Mouse (Mus musculus) hematopoietic stem cell, adult 5-6 weeks (primary cell): Measurements from ENCODE around the gene Ypel5. TPM values are rescaled to one million over a fixed set of nuclear protein-coding genes. Genes with fewer than 3 reads are reported as not detected.
A peak's percentile ranks its signal among the peaks of the same experiment; 100 is the strongest.

Source experiments
- ATAC-seq, 2 experiments: fragments of 125-278 bp in 1 of 2; replicated peaks in 1 of 2; 2 replicates each; pipeline ENCODE4 v1.8.0; 2016 to 2017; ENCODE audit warnings: inconsistent platforms in 2 of 2, mild to moderate bottlenecking in 2 of 2, moderate number of reproducible peaks in 2 of 2, low read depth in 1 of 2, moderate TSS enrichment in 1 of 2; ENCODE audit not compliant: low FRiP score in 2 of 2, poor library complexity in 2 of 2, severe bottlenecking in 2 of 2, insufficient read depth in 1 of 2, low TSS enrichment in 1 of 2
- total RNA-seq: library from RNA; stranded (forward); fragments of 172-1452, 232-1000 nt; gene quantifications from 2 replicates; pipeline ENCODE4 v1.2.3, GENCODE M21; 2017

Ypel5 gene
- total RNA-seq, 1 experiment from 2014 or later, result 42.8 TPM

GRCm38 (mm10) chr17:72837140-72837712, 973 bp downstream of the Ypel5 start:
- peak; percentile 32 to 33 for ATAC-seq

- no peak for ATAC-seq
These were observed 1.7 kb downstream of the Ypel5 start for GRCm38 (mm10) chr17:72837824-72838474.

GRCm38 (mm10) chr17:72839000-72839399, 2.7 kb downstream of the Ypel5 start:
- ATAC-seq, result no peak

GRCm38 (mm10) chr17:72844393-72844792, 8.1 kb downstream of the Ypel5 start:
- ATAC-seq, result no peak

- ATAC-seq, result no peak
These were observed 8.8 kb downstream of the Ypel5 start for GRCm38 (mm10) chr17:72844949-72845490.

- no peak for ATAC-seq
These were observed 9.3 kb downstream of the Ypel5 start for GRCm38 (mm10) chr17:72845521-72845920.

- no peak for ATAC-seq
These were observed 19.0 kb downstream of the Ypel5 start for GRCm38 (mm10) chr17:72855298-72855697.

GRCm38 (mm10) chr17:72857677-72858633, 21.7 kb downstream of the Ypel5 start:
- ATAC-seq, result peak; percentile 75 to 80

GRCm38 (mm10) chr17:72863226-72863625, 27.0 kb downstream of the Ypel5 start:
- no peak for ATAC-seq

GRCm38 (mm10) chr17:72866624-72867245, 30.5 kb downstream of the Ypel5 start:
- ATAC-seq, result no peak

- no peak for ATAC-seq
These were observed 31.9 kb downstream of the Ypel5 start for GRCm38 (mm10) chr17:72868181-72868580.

GRCm38 (mm10) chr17:72878979-72879378, 42.7 kb downstream of the Ypel5 start:
- ATAC-seq, result no peak

GRCm38 (mm10) chr17:72880156-72880555, 43.9 kb downstream of the Ypel5 start:
- no peak for ATAC-seq

- no peak for ATAC-seq
These were observed 44.8 kb downstream of the Ypel5 start for GRCm38 (mm10) chr17:72881051-72881450.

GRCm38 (mm10) chr17:72881804-72882203, 45.6 kb downstream of the Ypel5 start:
- no peak for ATAC-seq

- peak; percentile 53 to 65; a peak in 3 of 4 replicates for ATAC-seq
These were observed 53.5 kb downstream of the Ypel5 start for GRCm38 (mm10) chr17:72889556-72890397.
